Mouse (Mus musculus) heart, adult 2 months (tissue): ENCODE results near the gene Dmrtc1b.
"Not testable (repeated sequence)": the region's sequence is repeated elsewhere in the genome, so short reads cannot be mapped to it uniquely, and the experiment has no call there.

Experiments
- CTCF ChIP-seq: fragments of 200-600 bp; IDR thresholded peaks from 2 replicates; pipeline ENCODE4 v1.8.1; 2022; ENCODE audit warnings: antibody characterized with exemption, mild to moderate bottlenecking, moderate library complexity
- EP300 ChIP-seq: fragments of 200-500 bp; IDR thresholded peaks from 2 replicates; pipeline ENCODE4 v1.6.1; 2011; ENCODE audit warnings: low read depth, low read length, control low read depth; ENCODE audit not compliant: insufficient read depth

DNA sequence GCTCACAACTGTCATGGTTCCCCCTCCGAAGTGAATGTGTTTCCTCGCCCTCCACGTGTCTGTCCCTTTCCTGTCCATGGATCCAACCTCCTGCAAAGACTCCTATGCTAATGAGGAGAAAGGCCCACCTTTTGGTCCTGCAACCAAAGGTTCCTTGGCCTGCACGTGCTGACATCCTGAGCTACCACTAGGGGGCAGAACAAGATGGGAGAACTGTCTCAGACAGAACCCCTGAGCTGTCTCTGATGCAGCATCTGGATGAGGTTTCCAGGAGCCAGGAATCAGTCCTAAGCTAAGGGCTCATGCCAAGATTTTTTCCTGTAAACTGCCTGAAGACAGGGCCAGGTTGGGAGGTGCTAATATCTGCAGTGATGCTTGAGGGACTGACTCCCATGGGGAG lies 18.4 kb upstream of the Dmrtc1b start:
- TF ChIP-seq EP300, result not testable (repeated sequence)
- peak; percentile 60 for TF ChIP-seq CTCF
